Mouse (Mus musculus) left cerebral cortex, adult 11 months (tissue): ENCODE results near the gene Klhl26.
A peak's percentile ranks its signal among the peaks of the same experiment; 100 is the strongest.
"Not testable (repeated sequence)": the region's sequence is repeated elsewhere in the genome, so short reads cannot be mapped to it uniquely, and the experiment has no call there.

Experiments
- DNase-seq: peaks from one replicate; pipeline ENCODE4 v3.0.0; 2022; ENCODE audit warnings: low spot score

Klhl26 gene

GRCm38 (mm10) chr8:70476333-70477268 lies at the start of gene Klhl26:
Gene Klhl26, minus strand, starts transcription at chr8:70476968.
- DNase-seq: peak; percentile 90

- peak; percentile 95 for DNase-seq
These were observed 46.0 kb upstream of the Klhl26 start for GRCm38 (mm10) chr8:70522592-70523403.

GRCm38 (mm10) chr8:70519606-70520005 lies 42.8 kb upstream of the Klhl26 start:
- no peak for DNase-seq

GRCm38 (mm10) chr8:70519043-70519442 lies 42.3 kb upstream of the Klhl26 start:
- no peak for DNase-seq

- DNase-seq: no peak
These were observed 41.3 kb upstream of the Klhl26 start for GRCm38 (mm10) chr8:70517940-70518643.

- no peak for DNase-seq
These were observed 36.7 kb upstream of the Klhl26 start for GRCm38 (mm10) chr8:70513441-70513840.

GRCm38 (mm10) chr8:70512253-70512903 lies 35.6 kb upstream of the Klhl26 start:
- DNase-seq: no peak

- DNase-seq: no peak
These were observed 35.0 kb upstream of the Klhl26 start for GRCm38 (mm10) chr8:70511770-70512169.

- not testable (repeated sequence) for DNase-seq
These were observed 34.4 kb upstream of the Klhl26 start for GRCm38 (mm10) chr8:70511174-70511573.

- DNase-seq: peak; percentile 95
These were observed 33.6 kb upstream of the Klhl26 start, which contains the start of gene Uba52 for GRCm38 (mm10) chr8:70510228-70510915. Gene Uba52, minus strand, starts transcription at chr8:70510801.

GRCm38 (mm10) chr8:70509281-70509952 lies 32.6 kb upstream of the Klhl26 start:
- DNase-seq: no peak

- DNase-seq: no peak
These were observed 30.2 kb upstream of the Klhl26 start for GRCm38 (mm10) chr8:70507027-70507393.

GRCm38 (mm10) chr8:70506328-70507026 lies 29.7 kb upstream of the Klhl26 start, which contains the start of gene Rex1bd:
Gene Rex1bd, minus strand, starts transcription at chr8:70506752.
- DNase-seq: peak; percentile 87

GRCm38 (mm10) chr8:70505698-70506327 lies 29.0 kb upstream of the Klhl26 start:
- DNase-seq: no peak

- no peak for DNase-seq
These were observed 28.1 kb upstream of the Klhl26 start for GRCm38 (mm10) chr8:70504851-70505250.

GRCm38 (mm10) chr8:70504291-70504716 lies 27.5 kb upstream of the Klhl26 start:
- DNase-seq: no peak

GRCm38 (mm10) chr8:70503062-70503750 lies 26.4 kb upstream of the Klhl26 start:
- no peak for DNase-seq

GRCm38 (mm10) chr8:70502540-70502939 lies 25.8 kb upstream of the Klhl26 start:
- DNase-seq: no peak
